Mouse (Mus musculus): ENCODE results near the gene Rtf2.

Gene Rtf2

GRCm38 (mm10) chr2:172484696-172485370 lies 44.5 kb downstream of the Rtf2 start:
- no peak for DNase-seq

- DNase-seq, result no peak
Observed at GRCm38 (mm10) chr2:172496736-172497345, 56.5 kb downstream of the Rtf2 start.

GRCm38 (mm10) chr2:172498823-172499222 lies 58.5 kb downstream of the Rtf2 start:
- no peak for DNase-seq

- no peak for DNase-seq
Observed at GRCm38 (mm10) chr2:172500752-172501316, 60.5 kb downstream of the Rtf2 start.

GRCm38 (mm10) chr2:172501341-172501740 lies 61.0 kb downstream of the Rtf2 start:
- DNase-seq, result no peak

- DNase-seq, result no peak
Observed at GRCm38 (mm10) chr2:172502168-172502567, 61.8 kb downstream of the Rtf2 start.

GRCm38 (mm10) chr2:172506121-172506520 lies 65.8 kb downstream of the Rtf2 start:
- DNase-seq, result no peak

- no peak for DNase-seq
Observed at GRCm38 (mm10) chr2:172510056-172510712, 69.8 kb downstream of the Rtf2 start.

GRCm38 (mm10) chr2:172510899-172511298 lies 70.5 kb downstream of the Rtf2 start:
- no peak for DNase-seq

- no peak for DNase-seq
Observed at GRCm38 (mm10) chr2:172516407-172516992, 76.1 kb downstream of the Rtf2 start.

All from layer of hippocampus, adult 9-11 months (tissue).